Mouse (Mus musculus) urinary bladder, adult 2 months (tissue): Measurements from ENCODE around the gene Pecr. TPM values are rescaled to one million over a fixed set of nuclear protein-coding genes. Genes with fewer than 3 reads are reported as not detected.
"Not testable (repeated sequence)": the region's sequence is repeated elsewhere in the genome, so short reads cannot be mapped to it uniquely, and the experiment has no call there.

Source experiments
- DNase-seq: peaks from one replicate; pipeline ENCODE4 v3.0.0; 2022; ENCODE audit warnings: low spot score
- polyA plus RNA-seq: library from polyadenylated mRNA; depleted of rRNA; stranded (reverse); fragments of >200 nt; gene quantifications from 2 replicates; pipeline ENCODE4 v1.2.3, GENCODE M21; 2012

Pecr gene
- polyA plus RNA-seq, 1 experiment: 16.5 TPM

DNA sequence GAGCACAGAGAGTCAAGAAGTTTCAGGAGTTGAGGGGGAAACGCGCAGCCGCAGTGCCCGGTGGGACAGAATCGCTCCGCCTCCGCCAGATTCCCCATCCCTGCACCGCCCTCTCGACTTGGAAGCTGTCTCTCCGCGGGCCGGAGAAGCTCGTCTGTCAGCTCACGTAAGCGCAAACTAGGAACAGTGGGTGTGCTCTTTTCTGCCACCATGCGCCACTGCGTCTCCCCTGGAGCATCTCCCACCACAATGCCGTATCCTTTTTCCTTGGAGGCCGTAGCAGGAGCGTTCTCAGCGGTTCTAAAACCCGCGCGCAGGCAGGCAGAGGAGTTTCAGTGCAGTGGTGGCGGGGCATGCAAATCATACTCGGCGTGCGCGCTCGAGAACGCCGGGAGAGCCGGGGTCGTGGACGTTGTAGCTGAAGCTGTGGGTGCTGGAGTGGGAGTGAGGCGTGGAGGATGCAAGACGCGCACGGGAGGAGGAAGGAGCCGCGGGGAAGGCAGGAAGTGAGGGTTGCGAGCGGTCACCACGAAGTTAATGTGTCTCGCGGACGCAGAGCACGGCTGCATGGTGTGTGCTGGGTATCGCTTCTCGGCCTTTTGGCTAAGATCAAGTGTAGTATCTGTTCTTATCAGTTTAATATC, 47.6 kb downstream of the Pecr start:
- peak; percentile 60 for DNase-seq

DNA sequence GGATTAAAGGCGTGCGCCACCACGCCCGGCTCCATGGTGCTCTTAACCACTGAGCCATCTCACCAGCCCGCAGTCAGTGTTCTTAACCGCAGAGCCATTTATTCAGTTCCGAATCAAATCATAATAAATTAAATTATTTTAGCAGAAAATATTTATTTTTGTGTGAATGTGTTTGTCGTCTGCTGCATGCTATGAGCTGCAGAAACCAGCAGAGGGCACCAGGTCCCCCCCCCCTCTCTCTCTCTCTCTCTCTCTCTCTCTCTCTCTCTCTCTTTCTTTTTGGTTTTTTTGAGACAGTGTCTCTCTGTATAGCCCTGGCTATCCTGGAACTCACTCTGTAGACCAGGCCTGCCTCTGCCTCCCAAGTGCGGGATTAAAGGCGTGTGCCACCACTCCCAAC, 51.5 kb downstream of the Pecr start:
- DNase-seq: not testable (repeated sequence)

DNA sequence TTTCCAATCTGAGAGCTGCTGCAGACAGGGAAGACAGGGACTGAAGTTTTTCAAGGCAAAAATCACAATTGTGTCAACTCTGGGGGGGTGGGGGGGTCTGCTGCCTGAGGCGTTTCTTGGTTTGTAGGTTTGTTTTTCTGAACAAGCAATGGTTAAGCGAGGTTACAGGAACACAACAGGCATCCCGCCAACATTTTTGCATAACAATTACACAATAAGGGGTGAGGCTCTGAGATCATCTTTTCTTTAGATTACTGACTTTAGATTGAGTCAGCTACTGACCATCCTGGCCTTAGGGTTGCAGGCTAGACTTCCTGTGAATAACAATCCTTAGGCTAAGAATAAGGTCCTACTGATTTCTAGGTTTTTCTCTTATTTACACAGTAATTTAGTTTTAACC, 55.1 kb downstream of the Pecr start:
- no peak for DNase-seq

DNA sequence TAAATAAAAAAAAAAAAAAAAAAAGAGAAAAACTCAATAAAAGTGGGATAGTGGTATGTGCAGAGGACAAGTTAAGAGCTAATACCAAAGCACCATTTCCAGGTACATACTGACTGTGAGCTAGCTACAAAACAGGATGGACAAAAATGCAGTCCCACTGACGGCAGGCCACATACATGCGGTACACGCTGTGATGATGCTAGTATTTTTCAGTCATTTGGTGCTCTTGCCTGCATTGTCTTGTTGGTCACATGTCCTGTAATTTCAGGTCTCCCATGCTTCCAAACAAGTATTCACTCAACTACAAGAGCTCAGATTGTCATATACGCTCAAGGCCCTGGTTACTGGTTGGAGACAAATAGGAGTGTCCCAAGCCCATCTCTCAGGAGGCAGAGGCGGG, 56.6 kb downstream of the Pecr start:
- DNase-seq: no peak

DNA sequence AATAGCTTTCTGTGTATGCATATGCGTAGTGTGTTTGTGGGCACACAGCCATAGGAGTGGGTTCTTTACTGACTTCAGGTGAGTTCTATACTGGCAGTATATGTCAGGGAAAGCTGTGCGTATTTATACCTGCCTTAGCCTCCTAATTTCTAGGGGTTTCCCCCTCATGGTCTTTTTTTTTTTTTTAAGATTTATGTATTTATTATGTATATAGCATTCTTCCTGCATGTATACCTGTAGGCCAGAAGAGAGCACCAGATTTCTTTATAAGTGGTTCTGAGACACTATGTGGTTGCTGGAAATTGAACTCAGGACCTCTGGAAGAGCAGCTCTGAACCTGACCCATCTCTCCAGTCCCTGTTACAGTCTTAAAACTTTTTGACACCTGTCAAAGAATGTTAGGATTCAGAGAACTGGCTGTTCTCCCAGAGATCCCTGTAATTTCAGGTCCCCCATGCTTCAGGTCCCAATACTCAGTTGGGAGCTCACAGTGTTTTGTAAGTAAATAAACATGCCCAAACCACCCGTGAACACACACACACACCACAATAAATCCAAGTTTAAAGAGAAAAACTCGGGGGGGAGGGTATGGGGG, 57.1 kb downstream of the Pecr start:
- no peak for DNase-seq

DNA sequence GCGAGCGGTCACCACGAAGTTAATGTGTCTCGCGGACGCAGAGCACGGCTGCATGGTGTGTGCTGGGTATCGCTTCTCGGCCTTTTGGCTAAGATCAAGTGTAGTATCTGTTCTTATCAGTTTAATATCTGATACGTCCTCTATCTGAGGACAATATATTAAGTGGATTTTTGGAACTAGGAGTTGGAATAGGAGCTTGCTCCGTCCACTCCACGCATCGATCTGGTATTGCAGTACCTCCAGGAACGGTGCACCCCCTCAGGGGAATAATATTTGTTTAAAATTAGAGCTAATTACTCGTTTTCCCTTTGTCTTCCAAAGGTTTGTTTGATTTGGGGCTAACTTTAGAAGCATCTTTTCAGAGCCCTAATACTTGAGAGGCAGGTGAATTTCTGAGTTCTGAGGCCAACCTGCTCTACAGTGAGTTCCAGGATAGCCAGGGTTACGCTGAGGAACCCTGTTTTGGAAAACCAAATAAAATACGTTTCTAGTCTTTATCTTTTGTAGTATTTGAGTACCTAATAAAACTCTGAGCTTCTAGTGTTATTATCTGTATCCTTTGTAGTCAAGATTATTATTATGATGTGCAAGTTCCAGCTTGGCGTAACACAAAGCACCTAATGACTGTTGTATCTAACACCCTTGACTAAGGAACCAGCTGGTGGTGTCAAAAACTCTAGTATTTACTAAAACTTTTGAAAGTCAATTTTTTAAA, 57.8 kb downstream of the Pecr start:
- no peak for DNase-seq

DNA sequence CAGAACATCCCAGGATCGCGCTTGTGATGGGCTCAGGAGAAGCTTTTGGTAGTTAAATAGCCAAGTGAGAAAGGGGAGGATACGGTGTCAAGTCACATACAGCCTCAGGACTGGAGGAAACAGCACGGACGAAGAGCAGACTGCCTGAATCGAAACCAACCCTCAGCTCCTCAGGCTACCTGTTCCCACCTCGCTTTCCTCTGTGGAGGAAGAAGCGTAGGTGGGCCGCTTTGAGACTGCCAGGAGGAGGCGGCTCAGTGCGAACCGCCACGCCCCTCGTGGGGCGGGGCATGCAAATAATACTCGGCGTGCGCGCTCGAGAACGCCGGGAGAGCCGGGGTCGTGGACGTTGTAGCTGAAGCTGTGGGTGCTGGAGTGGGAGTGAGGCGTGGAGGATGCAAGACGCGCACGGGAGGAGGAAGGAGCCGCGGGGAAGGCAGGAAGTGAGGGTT, 58.4 kb downstream of the Pecr start:
- peak; percentile 54 for DNase-seq

DNA sequence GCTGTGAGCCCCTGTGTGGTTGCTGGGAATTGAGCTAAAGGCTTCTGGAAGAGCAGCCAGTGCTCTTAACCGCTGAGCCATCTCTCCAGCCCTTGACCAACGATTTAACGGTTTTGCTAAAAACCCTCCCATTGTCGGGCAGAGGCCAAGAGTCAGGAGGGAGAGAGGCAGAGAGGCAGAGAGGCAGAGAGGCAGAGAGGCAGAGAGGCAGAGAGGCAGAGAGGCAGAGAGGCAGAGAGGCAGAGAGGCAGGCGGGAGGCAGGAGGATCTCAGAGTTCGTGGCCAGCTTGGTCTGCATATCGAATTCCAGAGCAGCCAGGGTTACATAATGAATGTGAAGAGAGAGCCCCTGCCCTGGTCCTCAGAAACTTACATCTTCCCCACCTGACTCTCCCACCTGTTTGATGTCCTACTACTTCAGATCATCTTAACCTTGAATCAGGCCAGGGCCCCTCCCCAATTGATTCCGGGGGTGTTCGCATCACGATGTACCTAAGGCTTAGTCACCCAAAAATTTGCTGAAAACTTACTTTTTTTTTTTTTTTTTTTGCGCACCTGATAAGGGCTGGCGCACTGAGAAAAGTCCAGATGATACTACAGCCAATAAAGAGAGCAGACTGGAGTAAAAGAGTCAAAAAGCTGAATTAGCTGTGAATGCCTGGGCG, 58.9 kb downstream of the Pecr start:
- no peak for DNase-seq

DNA sequence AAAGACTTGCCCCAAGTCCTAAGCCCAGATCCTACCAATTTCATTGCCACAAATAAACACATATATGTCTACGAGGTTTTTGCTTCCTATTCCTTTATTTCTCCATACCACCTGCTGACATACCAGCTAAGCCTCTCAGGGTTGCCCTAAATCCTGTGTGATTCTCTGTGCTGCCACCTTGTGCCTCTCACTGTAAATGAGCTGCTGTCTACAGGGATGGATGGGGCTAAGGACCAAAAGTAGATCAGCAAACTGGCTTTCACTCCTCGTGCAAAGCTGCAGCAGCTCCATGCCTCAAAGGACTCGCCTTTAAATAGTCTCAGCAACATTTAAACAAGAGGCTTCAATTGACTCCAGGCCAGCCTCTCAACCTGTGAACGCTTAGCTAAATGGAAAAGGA, 64.1 kb downstream of the Pecr start:
- no peak for DNase-seq

DNA sequence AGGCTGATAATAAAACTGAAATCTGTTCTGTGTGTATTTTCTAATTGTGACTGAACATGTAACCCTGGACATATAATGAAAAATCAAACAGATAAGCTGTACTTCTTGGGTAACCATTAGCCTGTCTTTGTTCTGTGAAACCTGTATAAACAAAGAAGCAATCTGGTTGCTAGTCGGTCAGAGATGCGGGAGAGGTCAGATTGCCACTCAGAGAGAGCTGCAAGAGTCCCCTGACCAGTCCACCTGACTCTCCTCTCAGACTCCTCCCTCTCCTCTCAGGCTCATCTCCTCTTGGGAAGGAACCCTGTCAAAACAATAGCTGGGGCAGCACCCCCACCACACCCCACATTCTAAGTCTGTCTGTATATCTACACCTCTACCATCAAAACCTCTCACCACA, 65.0 kb downstream of the Pecr start:
- no peak for DNase-seq

DNA sequence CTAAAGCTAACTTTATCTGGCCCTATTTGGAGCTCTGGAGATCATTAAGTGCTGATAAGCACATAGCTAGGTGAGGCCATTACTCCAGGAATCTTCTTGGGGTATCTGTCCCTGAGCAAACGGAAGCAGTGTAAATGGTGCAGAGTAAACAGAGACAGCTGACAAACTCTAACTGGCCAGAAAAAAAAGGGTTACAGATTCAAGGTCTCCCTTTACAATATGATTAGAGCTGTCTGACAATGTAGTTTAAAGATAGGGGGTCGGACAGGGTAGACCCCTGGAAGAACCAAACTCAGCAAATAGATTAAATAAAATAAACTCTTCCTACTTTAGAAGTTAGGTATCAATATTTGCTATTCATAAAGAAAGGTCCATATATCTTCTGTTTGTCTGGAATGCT, 65.5 kb downstream of the Pecr start:
- no peak for DNase-seq

DNA sequence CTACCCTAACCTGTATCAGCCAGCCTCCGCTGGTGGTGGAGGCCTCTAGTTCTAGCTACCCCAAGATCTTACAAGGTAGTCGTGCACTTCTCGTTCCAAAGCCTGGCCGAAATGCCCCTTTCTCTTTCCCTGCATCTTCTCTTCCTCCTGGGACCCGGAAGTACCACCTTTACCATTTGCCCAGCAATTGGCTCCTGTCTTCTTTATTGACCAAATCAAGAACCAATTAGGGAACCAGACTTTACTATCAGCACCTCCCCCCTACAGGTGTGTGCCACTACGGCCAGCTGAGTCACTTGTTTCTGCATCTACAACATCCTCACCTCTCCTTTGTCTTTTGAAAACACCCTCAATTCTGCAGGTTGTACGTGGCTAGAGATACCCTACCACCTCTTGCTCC, 67.4 kb downstream of the Pecr start:
- no peak for DNase-seq

DNA sequence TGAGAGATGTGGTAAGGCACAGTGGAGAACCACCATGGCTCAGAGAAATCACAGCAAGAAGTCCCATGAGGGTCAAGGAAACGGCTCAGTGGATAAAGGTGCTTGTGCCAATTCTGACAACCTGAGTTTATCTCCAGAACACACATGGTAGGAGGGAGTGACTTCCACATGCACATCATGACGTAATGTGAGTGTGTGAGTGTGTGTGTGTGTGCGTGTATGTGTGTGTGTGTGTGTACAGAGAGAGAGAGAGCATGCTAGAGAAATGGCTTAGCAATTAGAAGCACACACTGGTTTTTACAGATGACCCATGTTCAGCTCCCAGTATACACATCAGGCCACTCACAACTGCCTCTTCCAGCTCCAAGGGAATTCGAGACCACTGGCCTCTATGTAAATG, 68.9 kb downstream of the Pecr start:
- no peak for DNase-seq

DNA sequence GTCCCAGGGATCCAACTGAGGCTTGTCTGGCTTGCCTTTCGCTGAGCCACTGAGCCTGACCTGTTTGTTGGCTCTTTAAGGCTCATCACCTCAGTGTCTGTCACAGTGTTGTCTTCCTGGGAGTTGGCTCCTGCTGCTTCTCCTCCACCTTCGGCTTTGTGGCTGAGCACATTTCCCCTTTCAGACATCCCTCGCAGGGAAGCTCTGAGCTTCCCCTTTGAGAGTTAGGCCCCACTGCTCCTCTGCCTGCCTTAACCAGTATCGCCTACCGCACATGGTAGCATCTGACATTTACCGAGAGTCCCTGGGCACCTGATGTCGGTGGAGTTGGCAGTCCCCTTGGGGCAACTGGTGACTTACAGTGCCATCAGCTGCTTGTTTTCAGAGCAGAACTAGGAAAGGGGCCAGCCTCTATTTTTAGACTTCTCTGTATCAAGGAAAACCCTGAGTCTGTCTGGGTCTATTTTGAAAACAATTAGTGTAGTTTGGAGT, 69.6 kb downstream of the Pecr start:
- no peak for DNase-seq

DNA sequence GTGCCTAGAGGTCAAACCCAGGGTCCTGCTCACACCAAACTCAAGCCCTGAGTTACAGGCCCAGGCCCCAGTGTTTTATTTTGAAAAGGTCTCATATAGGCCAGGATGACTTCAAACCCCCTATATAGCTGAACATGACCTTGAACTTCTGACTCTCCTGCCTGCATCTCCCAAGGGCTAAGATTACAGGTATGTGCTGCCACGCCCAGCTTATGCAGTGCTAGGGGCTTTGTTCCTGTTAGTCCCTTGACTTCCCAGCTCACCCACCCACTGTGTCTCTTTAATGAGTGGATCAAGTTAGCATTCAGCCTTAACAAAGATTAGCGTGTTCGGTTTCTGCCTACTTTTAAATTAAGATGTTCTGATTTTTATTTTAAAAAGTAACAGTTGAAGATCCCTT, 70.2 kb downstream of the Pecr start:
- DNase-seq: no peak

DNA sequence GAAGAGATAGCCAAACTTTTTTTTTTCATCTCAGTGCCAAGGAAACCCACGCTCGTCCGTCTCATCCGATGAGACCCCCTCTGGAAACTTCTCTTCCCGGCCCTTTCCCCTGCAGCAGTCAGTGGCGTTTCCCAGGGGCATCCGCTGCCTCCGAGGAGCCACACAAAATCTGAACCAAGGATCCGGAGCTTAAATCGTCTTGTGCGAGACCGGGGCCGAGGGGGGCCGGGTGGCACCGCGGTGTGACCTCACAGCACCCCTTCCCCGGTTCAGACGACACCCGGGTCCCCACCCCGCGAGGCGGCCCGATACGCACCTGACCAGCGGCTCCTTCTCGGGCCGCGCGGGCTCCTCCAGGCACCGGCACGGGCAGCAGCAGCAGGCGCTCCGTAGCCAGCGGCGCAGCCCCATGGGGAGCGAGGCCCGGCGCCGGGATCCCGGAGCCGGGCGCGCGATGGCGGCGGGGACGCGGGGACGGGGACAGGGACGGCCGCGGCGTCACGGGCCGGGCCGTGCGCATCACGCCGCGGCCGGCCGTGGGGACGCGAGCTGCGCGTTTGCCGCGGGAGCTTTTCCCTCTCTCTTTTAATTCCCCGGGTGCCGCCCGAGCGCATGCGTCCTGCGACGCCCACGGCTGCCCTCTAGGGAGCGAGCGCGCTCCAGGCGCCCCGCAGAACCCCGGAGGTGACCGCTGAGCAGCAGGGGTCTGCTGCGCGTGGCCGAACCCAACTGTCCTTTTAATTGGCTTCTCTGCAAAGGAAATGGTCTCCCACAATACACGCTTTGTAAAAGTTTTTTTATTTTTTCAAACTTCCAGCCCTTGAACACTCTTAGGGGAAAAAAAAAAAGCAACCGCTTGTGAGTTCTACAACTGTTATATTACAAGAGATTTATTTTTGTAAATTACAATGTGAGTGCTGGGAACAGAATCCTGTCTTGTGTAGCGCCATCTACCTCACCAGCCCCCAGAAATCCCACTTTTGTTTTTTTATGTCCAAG, 72.1 kb downstream of the Pecr start, which contains the start of gene Mreg:
TSS of gene Mreg (minus strand) at position 607 of the 999 bp plus-strand sequence.
- DNase-seq: peak; percentile 61

DNA sequence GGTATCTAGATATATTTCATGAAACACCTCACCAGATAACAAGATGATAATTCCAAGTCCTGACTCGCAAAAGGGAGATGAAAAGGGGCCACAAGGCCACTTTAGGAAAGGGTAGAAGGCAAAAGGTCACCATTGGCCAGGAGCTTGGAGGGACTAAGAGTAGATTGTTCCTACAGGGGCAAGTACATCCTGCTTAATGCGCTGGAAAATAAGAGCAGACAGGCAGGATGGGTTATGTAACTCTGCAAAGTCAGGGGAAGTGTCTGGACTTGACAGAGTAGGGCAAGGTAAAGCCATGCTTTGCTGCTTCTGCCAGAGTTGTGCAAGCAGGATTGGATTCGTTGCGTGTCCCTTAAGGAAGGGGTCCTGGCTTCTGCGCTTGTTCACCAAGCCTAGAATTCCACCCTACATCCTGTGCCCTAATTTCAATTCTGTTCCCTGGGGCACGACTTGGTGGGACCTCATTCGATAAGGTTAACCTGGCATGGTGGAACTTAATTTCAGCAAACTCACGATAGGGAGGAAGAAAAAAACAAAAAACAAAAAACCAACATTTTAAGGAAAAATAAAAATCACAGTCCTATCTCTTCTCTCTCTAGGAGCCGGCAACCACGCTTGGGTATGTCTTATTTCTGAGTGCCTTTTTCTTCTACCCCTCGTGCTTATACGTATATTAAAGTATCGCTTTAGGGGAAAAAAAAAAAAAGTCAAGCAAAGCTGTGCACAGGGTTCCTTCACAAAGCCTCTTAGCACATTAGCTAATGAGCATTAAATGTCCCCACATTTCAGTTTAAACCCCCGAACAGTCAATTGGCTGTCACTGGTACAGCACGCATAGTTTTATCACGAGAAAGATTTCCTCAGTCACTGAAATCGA, 73.1 kb downstream of the Pecr start:
- no peak for DNase-seq
